Mouse (Mus musculus) ES-Bruce4 (cell line): ENCODE results near the gene Prex1.

Experiments
- CTCF ChIP-seq: IDR thresholded peaks from one replicate; pipeline ENCODE4 v1.8.1; 2011; ENCODE audit warnings: low read depth, low read length
- EP300 ChIP-seq: IDR thresholded peaks from 2 replicates; pipeline ENCODE4 v1.6.1; 2011; ENCODE audit warnings: low read depth, low read length; ENCODE audit not compliant: insufficient read depth
- POLR2A ChIP-seq: IDR thresholded peaks from one replicate; pipeline ENCODE4 v1.8.1; 2011; ENCODE audit warnings: low read length; ENCODE audit not compliant: insufficient read depth

- no peak for TF ChIP-seq POLR2A
- TF ChIP-seq CTCF, result no peak
- TF ChIP-seq EP300, result no peak
Observed at GRCm38 (mm10) chr2:166563076-166563475, 150.6 kb downstream of the Prex1 start.
